Mouse (Mus musculus) forebrain, embryonic 16.5 days (tissue): ENCODE measurements around the gene Mtnr1b. TPM values are rescaled to one million over a fixed set of nuclear protein-coding genes. Genes with fewer than 3 reads are reported as not detected.
A peak's percentile ranks its signal among the peaks of the same experiment; 100 is the strongest.

Experiments
- ATAC-seq: fragments of 200-750 bp; cut with Nextera tagmentation; 2 replicates; pipeline ENCODE4 v1.8.0; 2017; ENCODE audit warnings: mild to moderate bottlenecking, moderate library complexity
- H3K27ac ChIP-seq: fragments of 300-500 bp; sonication (generic); 2 replicates; pipeline ENCODE4 v1.5.1; 2014; ENCODE audit warnings: low read length, control low read depth
- H3K27me3 ChIP-seq: fragments of 300-500 bp; sonication (generic); replicated peaks from 2 replicates; pipeline ENCODE4 v1.6.1; 2014; ENCODE audit warnings: low read length; ENCODE audit not compliant: control insufficient read depth, insufficient read depth
- H3K36me3 ChIP-seq: fragments of 300-500 bp; sonication (generic); 2 replicates; pipeline ENCODE4 v1.6.1; 2014; ENCODE audit not compliant: control insufficient read depth, insufficient read depth
- H3K4me1 ChIP-seq: fragments of 300-500 bp; sonication (generic); replicated peaks from 2 replicates; pipeline ENCODE4 v1.6.1; 2014; ENCODE audit warnings: low read length; ENCODE audit not compliant: control insufficient read depth, insufficient read depth
- H3K4me2 ChIP-seq: fragments of 300-500 bp; sonication (generic); 2 replicates; pipeline ENCODE4 v1.6.1; 2014; ENCODE audit warnings: mild to moderate bottlenecking, low read length, control low read depth
- H3K4me3 ChIP-seq: fragments of 300-500 bp; sonication (generic); replicated peaks from 2 replicates; pipeline ENCODE4 v1.5.1; 2014; ENCODE audit warnings: mild to moderate bottlenecking, low read length, control low read depth
- H3K9ac ChIP-seq: fragments of 300-500 bp; sonication (generic); replicated peaks from 2 replicates; pipeline ENCODE4 v1.6.1; 2014; ENCODE audit warnings: low read depth, low read length, control low read depth
- H3K9me3 ChIP-seq: fragments of 300-500 bp; sonication (generic); 2 replicates; pipeline ENCODE4 v1.6.1; 2016; ENCODE audit warnings: low read length; ENCODE audit not compliant: control insufficient read depth
- WGBS: fragments of 180-500 bp; shearing (Covaris S2); extraction: QIAGEN DNeasy Blood & Tissue Kit; methylation state at CpG from one replicate; pipeline ENCODE4 v1.1.7; 2014; 5-methylcytosine and 5-hydroxymethylcytosine counted together
- polyA plus RNA-seq: library from polyadenylated mRNA; unstranded; fragments of >200 nt; fragmentation: Nextera tagmentation; extraction: Ambion mirVana; gene quantifications from 2 replicates; pipeline ENCODE4 v1.2.1, GENCODE M21; 2015

The Mtnr1b gene
- polyA plus RNA-seq, 1 experiment from 2014 or later, result not detected

DNA sequence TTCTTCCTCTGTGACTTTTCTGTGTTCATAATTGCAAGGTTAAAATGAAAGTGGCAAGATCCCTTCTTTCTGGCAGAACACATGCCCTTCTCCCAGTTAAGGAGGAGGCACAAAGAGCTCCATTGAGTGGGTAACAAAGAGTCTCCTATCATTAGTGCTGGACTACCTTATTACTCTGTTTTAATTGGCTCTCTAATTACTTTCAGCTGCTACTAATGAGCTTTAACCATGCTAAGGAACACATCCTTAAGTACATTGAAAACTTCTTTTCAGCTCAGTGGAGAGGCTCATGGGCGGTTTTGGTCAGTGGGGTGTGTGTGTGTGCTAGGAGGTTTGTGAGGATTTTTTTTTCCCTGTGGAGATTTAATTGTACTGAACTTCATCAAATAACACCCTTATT, 99.4 kb downstream of the Mtnr1b start:
- H3K4me1 ChIP-seq, result 0 out of 2 replicates have a peak, but pooled peaks cover 2% of the 10 kb centered on the region

More for the DNA sequence above, 99.4 kb downstream of the Mtnr1b start:
- H3K9me3 ChIP-seq, result no peaks in the 10 kb centered on the region
- H3K9ac ChIP-seq, result no peak overlapping the region
- H3K4me2 ChIP-seq, result no peak overlapping the region
- peak; percentile 95 for ATAC-seq
- no peaks in the 10 kb centered on the region for H3K27me3 ChIP-seq
- H3K4me3 ChIP-seq, result no peak overlapping the region
- 4% methylated on average over 1 of the region's 1 CpGs for WGBS
- H3K27ac ChIP-seq, result no peak overlapping the region
- H3K36me3 ChIP-seq, result no peaks in the 10 kb centered on the region

Other genes starting within 250 kb of the Mtnr1b start
- 1.4 and 1.6 TPM in 2 replicates for gene Deup1, start 246.6 kb downstream of the Mtnr1b start, polyA plus RNA-seq
- 31.7 and 33.1 TPM in 2 replicates for gene Slc36a4, start 164.8 kb downstream of the Mtnr1b start, polyA plus RNA-seq